Mouse (Mus musculus): ENCODE data around the gene Fyn. TPM values are rescaled to one million over a fixed set of nuclear protein-coding genes. Genes with fewer than 3 reads are reported as not detected.

The Fyn gene
- polyA plus RNA-seq, 1 experiment from 2014 or later, result 20.5 TPM

DNA sequence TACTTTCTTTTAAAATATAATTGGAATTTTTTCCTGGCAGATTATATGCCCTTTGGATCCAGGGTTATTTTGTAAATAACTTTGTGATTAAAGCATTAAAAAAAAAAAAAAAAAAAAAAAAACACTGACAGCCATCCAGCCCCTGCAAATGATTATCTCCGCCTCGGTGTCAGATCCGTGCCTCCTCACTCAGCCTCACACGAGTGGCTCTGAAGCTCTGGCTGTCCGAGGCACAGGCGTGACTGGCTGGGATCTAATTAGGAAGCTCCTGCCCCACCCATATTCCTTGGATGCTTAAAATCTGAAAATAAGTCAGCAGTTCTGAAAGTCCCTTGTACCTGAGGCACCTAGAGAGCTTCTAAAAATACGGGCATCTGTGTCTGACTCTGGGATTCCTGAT, 164.2 kb downstream of the Fyn start:
- H3K4me1 ChIP-seq, result peaks cover 41% of the 10 kb centered on the region
- H3K36me3 ChIP-seq (replicated peaks), result peaks cover 54% of the 10 kb centered on the region
- H3K9me3 ChIP-seq, result no peaks in the 10 kb centered on the region
- H3K27me3 ChIP-seq (ENCODE audit: poor library complexity, severe bottlenecking), result peaks cover 9% of the 10 kb centered on the region
- WGBS, result 68% methylated on average over 7 of the region's 7 CpGs
- no peak overlapping the region for H3K4me3 ChIP-seq
- H3K27ac ChIP-seq, result no peak overlapping the region
- no peak for DNase-seq (ENCODE audit: extremely low spot score, low spot score)

DNA sequence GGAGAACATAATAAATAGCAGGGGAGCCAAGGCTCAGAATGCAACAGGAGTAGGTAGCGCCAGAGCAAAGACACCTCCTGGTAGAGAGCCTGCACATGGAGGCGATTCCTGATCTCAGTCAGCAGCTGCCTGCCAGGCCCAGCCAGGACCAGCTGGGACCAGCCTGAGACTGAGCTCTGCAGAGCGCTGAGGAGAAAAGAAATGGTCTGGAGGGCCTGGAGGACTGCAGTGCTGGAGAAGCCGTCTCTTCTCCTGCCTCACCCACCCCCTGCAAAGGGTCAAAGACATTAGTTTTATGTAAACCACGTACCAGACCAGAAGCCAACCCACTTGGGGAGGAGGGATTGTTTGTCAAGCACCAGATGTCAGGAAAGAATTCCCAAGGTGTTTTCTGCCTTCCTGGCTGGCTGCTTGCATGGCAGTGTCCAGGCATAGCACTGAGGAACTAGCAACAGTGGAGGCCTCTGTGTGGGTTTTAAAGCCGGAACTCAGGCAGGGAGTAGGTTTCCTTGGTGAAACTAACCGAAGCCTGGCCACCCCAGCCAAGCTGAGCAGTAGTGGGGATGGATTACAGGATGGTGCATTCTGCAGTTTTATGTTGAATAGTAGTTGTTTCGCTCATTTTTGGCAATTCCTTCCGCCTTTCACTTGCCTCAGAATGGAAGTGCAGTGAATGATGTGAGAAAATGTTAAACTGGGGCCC, 165.8 kb downstream of the Fyn start:
- Histone ChIP-seq H3K4me3 (no peak overlapping the region), H3K9me3 (no peaks in the 10 kb centered on the region), H3K27ac (peak overlapping the region; percentile 57), H3K36me3 (replicated peaks) (peaks cover 52% of the 10 kb centered on the region), H3K27me3 (ENCODE audit: poor library complexity, severe bottlenecking) (peaks cover 25% of the 10 kb centered on the region), H3K4me1 (peaks cover 46% of the 10 kb centered on the region)
- 73% methylated on average over 9 of the region's 9 CpGs for WGBS
- no peak for DNase-seq (ENCODE audit: extremely low spot score, low spot score)

- H3K4me3 ChIP-seq, result no peak overlapping the region
- peaks cover 49% of the 10 kb centered on the region for H3K36me3 ChIP-seq (replicated peaks)
- H3K4me1 ChIP-seq, result peaks cover 54% of the 10 kb centered on the region
- no peak for DNase-seq (ENCODE audit: extremely low spot score, low spot score)
- no peaks in the 10 kb centered on the region for H3K9me3 ChIP-seq
- peaks cover 33% of the 10 kb centered on the region for H3K27me3 ChIP-seq (ENCODE audit: poor library complexity, severe bottlenecking)
- no peak overlapping the region for H3K27ac ChIP-seq
- 87% methylated on average over 3 of the region's 3 CpGs for WGBS
These were observed 166.7 kb downstream of the Fyn start for GRCm38 (mm10) chr10:39535347-39535746.

GRCm38 (mm10) chr10:39536258-39536657, 167.6 kb downstream of the Fyn start:
- no peak for DNase-seq (ENCODE audit: extremely low spot score, low spot score)
- no peak overlapping the region for H3K4me3 ChIP-seq
- H3K27me3 ChIP-seq (ENCODE audit: poor library complexity, severe bottlenecking), result peaks cover 33% of the 10 kb centered on the region
- WGBS, result 95% methylated on average over 11 of the region's 11 CpGs
- H3K36me3 ChIP-seq (replicated peaks), result peaks cover 48% of the 10 kb centered on the region
- no peaks in the 10 kb centered on the region for H3K9me3 ChIP-seq
- H3K27ac ChIP-seq, result no peak overlapping the region
- H3K4me1 ChIP-seq, result peaks cover 64% of the 10 kb centered on the region

- no peak overlapping the region for H3K4me3 ChIP-seq
- no peak for DNase-seq (ENCODE audit: extremely low spot score, low spot score)
- no peaks in the 10 kb centered on the region for H3K9me3 ChIP-seq
- H3K27me3 ChIP-seq (ENCODE audit: poor library complexity, severe bottlenecking), result peaks cover 54% of the 10 kb centered on the region
- H3K36me3 ChIP-seq (replicated peaks), result peaks cover 44% of the 10 kb centered on the region
- H3K27ac ChIP-seq, result peak overlapping the region; percentile 88
- H3K4me1 ChIP-seq, result peaks cover 64% of the 10 kb centered on the region
- WGBS, result 66% methylated on average over 9 of the region's 9 CpGs
These were observed 171.5 kb downstream of the Fyn start for GRCm38 (mm10) chr10:39540012-39540647.

GRCm38 (mm10) chr10:39540995-39541394, 172.3 kb downstream of the Fyn start:
- DNase-seq (ENCODE audit: extremely low spot score, low spot score), result peak; percentile 80
- WGBS, result 13% methylated on average over 7 of the region's 7 CpGs
- Histone ChIP-seq H3K36me3 (replicated peaks) (peaks cover 43% of the 10 kb centered on the region), H3K4me3 (no peak overlapping the region), H3K27ac (peak overlapping the region; percentile 88), H3K9me3 (no peaks in the 10 kb centered on the region), H3K4me1 (peaks cover 65% of the 10 kb centered on the region), H3K27me3 (ENCODE audit: poor library complexity, severe bottlenecking) (peaks cover 54% of the 10 kb centered on the region)

DNA sequence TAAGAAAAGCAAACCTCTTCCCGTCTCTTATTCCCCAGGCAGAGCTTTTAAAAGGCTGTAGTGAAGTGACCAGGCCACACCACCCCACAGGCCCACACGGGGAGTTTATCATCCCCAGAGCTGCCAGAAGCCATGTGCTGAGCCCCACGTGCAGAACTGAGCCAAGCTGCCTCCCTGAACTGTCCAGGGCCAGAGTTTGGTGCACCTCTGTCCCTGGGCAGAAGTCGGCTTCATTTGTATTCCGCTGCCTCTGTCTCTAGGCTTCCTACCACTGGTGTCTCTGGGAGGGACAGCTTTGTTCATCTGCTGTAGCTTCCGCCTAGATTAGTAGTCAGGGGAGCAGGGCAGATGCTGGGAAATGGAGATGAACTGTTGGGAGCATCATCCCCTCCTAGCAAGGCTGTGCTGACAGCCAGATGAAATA, 172.8 kb downstream of the Fyn start:
- no peaks in the 10 kb centered on the region for H3K9me3 ChIP-seq
- peaks cover 40% of the 10 kb centered on the region for H3K36me3 ChIP-seq (replicated peaks)
- H3K4me3 ChIP-seq, result 0 out of 2 replicates have a peak overlapping the region, but pooled peaks have one; percentile 10
- peak overlapping the region; percentile 88 for H3K27ac ChIP-seq
- peaks cover 54% of the 10 kb centered on the region for H3K27me3 ChIP-seq (ENCODE audit: poor library complexity, severe bottlenecking)
- WGBS, result 21% methylated on average over 6 of the region's 6 CpGs
- H3K4me1 ChIP-seq, result peaks cover 67% of the 10 kb centered on the region
- DNase-seq (ENCODE audit: extremely low spot score, low spot score), result peak; percentile 42

GRCm38 (mm10) chr10:39541951-39542521, 173.4 kb downstream of the Fyn start:
- peak overlapping the region; percentile 88 for H3K27ac ChIP-seq
- no peak overlapping the region for H3K4me3 ChIP-seq
- H3K4me1 ChIP-seq, result peaks cover 72% of the 10 kb centered on the region
- H3K9me3 ChIP-seq, result no peaks in the 10 kb centered on the region
- DNase-seq (ENCODE audit: extremely low spot score, low spot score), result no peak
- 44% methylated on average over 7 of the region's 7 CpGs for WGBS
- peaks cover 54% of the 10 kb centered on the region for H3K27me3 ChIP-seq (ENCODE audit: poor library complexity, severe bottlenecking)
- peaks cover 34% of the 10 kb centered on the region for H3K36me3 ChIP-seq (replicated peaks)

DNA sequence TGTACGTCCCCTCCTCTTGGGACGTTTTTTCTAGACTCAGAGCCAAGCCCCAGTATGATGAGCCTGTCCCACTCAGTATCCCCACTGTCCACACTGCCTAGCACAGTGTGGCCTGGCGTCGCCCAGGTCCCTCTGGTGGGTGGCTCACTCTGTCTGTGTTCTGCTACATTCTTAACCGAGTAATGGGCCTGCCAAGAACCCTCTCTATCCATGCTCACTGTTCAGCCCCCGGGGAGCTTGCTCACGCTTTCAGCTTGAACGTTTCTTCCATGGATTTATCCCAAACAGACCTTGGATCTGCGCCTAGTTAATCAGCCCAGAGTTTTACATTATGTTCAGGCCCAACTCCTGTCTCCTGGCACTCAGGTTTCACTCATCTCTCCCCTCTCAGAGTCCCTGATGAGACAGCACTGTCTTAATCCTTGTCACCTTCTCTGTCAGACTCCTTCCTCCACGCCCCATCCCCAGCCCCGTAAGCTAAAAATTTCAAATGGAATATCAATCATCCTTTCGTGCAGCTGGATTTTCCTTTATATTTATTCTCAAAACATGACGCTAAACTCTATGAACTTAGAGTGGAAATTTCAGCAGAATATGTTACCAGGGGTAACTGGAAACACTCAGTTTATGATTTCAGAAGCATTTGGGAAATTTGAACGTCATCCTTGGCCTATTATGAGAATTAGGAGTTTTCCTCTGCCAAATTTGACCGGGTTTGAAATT, 174.0 kb downstream of the Fyn start:
- 84% methylated on average over 15 of the region's 15 CpGs for WGBS
- peak overlapping the region; percentile 88 for H3K27ac ChIP-seq
- peaks cover 47% of the 10 kb centered on the region for H3K27me3 ChIP-seq (ENCODE audit: poor library complexity, severe bottlenecking)
- H3K9me3 ChIP-seq, result no peaks in the 10 kb centered on the region
- no peak overlapping the region for H3K4me3 ChIP-seq
- peaks cover 72% of the 10 kb centered on the region for H3K4me1 ChIP-seq
- no peak for DNase-seq (ENCODE audit: extremely low spot score, low spot score)
- H3K36me3 ChIP-seq (replicated peaks), result peaks cover 30% of the 10 kb centered on the region

DNA sequence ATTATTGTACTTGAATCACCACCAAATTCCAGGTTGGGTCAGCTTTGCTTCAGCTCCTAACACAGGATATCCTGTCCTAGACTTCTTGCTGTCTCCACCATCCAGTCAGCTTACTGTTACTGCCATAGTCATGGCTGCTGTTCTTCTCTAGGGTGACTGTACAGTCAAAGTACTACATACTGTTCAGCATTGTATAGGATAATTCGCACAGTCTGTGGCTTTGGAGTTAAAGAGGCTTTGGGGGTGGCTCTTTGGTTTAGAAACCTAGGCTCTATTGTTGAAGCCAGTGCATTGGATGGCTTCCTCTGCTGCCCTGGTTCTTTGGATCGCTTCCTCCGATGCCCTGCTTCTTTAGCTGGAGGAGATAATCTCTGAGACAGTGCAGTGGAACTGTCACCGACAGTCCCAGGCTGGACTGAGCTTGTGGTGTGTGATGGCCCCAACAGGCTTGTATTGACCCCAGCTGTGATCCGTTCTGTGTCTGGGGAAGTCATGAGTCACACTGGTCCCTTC, 174.7 kb downstream of the Fyn start:
- no peak for DNase-seq (ENCODE audit: extremely low spot score, low spot score)
- H3K4me3 ChIP-seq, result no peak overlapping the region
- no peaks in the 10 kb centered on the region for H3K9me3 ChIP-seq
- H3K4me1 ChIP-seq, result peaks cover 72% of the 10 kb centered on the region
- H3K27me3 ChIP-seq (ENCODE audit: poor library complexity, severe bottlenecking), result peaks cover 41% of the 10 kb centered on the region
- peak overlapping the region; percentile 65; the same call in 1 of the 2 replicates for H3K27ac ChIP-seq
- peaks cover 28% of the 10 kb centered on the region for H3K36me3 ChIP-seq (replicated peaks)
- WGBS, result 73% methylated on average over 5 of the region's 5 CpGs

- Histone ChIP-seq H3K36me3 (replicated peaks) (peaks cover 26% of the 10 kb centered on the region), H3K27ac (no peak overlapping the region), H3K4me3 (no peak overlapping the region), H3K4me1 (peaks cover 74% of the 10 kb centered on the region), H3K27me3 (ENCODE audit: poor library complexity, severe bottlenecking) (peaks cover 12% of the 10 kb centered on the region), H3K9me3 (no peaks in the 10 kb centered on the region)
- 75% methylated on average over 3 of the region's 3 CpGs for WGBS
- no peak for DNase-seq (ENCODE audit: extremely low spot score, low spot score)
These were observed 178.9 kb downstream of the Fyn start for GRCm38 (mm10) chr10:39547369-39548074.

DNA sequence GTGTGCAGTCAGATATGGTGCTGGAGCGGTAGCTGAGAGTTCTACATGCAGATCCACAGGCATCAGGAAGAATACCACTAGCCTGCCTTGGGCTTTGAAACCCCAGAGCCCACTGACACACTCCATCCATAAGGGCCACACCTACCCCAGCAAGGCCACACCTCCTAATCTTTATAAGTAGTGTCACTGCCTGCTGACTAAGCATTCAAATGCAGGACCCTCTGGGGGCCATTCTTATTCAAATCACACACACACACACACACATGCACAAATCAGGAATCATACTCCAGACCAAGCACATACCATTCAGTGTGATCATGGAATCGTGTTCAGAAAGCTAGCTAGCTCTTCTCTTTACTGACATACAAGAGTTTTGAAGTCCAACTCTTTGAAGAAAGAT, 182.1 kb downstream of the Fyn start:
- no peak overlapping the region for H3K4me3 ChIP-seq
- peaks cover 86% of the 10 kb centered on the region for H3K4me1 ChIP-seq
- DNase-seq (ENCODE audit: extremely low spot score, low spot score), result no peak
- 94% methylated on average over 2 of the region's 2 CpGs for WGBS
- no peaks in the 10 kb centered on the region for H3K9me3 ChIP-seq
- H3K27ac ChIP-seq, result 0 out of 2 replicates have a peak overlapping the region, but pooled peaks have one; percentile 85
- peaks cover 14% of the 10 kb centered on the region for H3K36me3 ChIP-seq (replicated peaks)
- no peaks in the 10 kb centered on the region for H3K27me3 ChIP-seq (ENCODE audit: poor library complexity, severe bottlenecking)
